Comparison of ENCODE assay signal across 15 mouse cellular contexts in genomic region chr16:55938761-55939160, GRCm38 (mm10).
"Had no signal": no experiment of that assay in that cellular context is flagged by ENCODE, and none has a peak within 500 bp of the region (broad histone marks: within the 10 kb centered on the region; RNA-seq: fewer than 3 reads in every experiment).

No protein-coding gene starts in this region.

- H3K27ac ChIP-seq: neural tube, embryonic 12.5 days; neural tube, embryonic 13.5 days; neural tube, embryonic 15.5 days; stomach, embryonic 15.5 days; stomach, postnatal 0 days had no signal

- H3K36me3 ChIP-seq: neural tube, embryonic 12.5 days; neural tube, embryonic 13.5 days; neural tube, embryonic 15.5 days; stomach, embryonic 15.5 days had no signal

- H3K4me2 ChIP-seq: neural tube, embryonic 12.5 days; neural tube, embryonic 13.5 days; neural tube, embryonic 15.5 days; stomach, embryonic 15.5 days had no signal

- H3K4me3 ChIP-seq: neural tube, embryonic 12.5 days; neural tube, embryonic 13.5 days; neural tube, embryonic 15.5 days; stomach, embryonic 15.5 days had no signal

- H3K9me3 ChIP-seq: neural tube, embryonic 12.5 days; neural tube, embryonic 13.5 days; neural tube, embryonic 15.5 days; stomach, embryonic 15.5 days had no signal

- DNase-seq: retina, postnatal 1 day; right cerebral cortex, adult 18-20 months; right cerebral cortex, postnatal 14 days; right cerebral cortex, postnatal 25 days; right cerebral cortex, postnatal 4 days; spleen, adult 18-20 months; thymus, adult 18-20 months; thymus, adult 2 months; thymus, postnatal 36 days; thymus, postnatal 4 days had no signal

- H3K4me1 ChIP-seq: neural tube, embryonic 12.5 days; neural tube, embryonic 13.5 days; neural tube, embryonic 15.5 days; stomach, embryonic 15.5 days had no signal

- H3K9ac ChIP-seq: neural tube, embryonic 12.5 days; neural tube, embryonic 13.5 days; neural tube, embryonic 15.5 days; stomach, embryonic 15.5 days had no signal

- H3K27me3 ChIP-seq: neural tube, embryonic 12.5 days; neural tube, embryonic 13.5 days; neural tube, embryonic 15.5 days; stomach, embryonic 15.5 days had no signal
